Mouse (Mus musculus): ENCODE data around the gene Galt. TPM values are rescaled to one million over a fixed set of nuclear protein-coding genes. Genes with fewer than 3 reads are reported as not detected.
A peak's percentile ranks its signal among the peaks of the same experiment; 100 is the strongest.

Galt gene
- 10 to 100 TPM; 57.7 to 66.1 TPM for total RNA-seq (2021)

GRCm38 (mm10) chr4:41754797-41755337 is at the start of gene Galt:
Gene Galt (plus strand): TSS chr4:41755228.
- no peak for DNase-seq
- intact Hi-C loops (cut with DNase I) = no loop called here

GRCm38 (mm10) chr4:41705922-41706754 is 48.9 kb upstream of the Galt start:
- DNase-seq = no peak
- intact Hi-C loops (cut with DNase I) = loop anchor here (5.0 to 10.0 kb wide), 3 partner anchors 51 to 181 kb away; no protein-coding TSS in a partner anchor

- DNase-seq = peak; percentile 67 to 72
- intact Hi-C loops (cut with DNase I) = loop anchor here (5.0 to 10.0 kb wide), 3 partner anchors 52 to 182 kb away; no protein-coding TSS in a partner anchor
These were observed 48.0 kb upstream of the Galt start for GRCm38 (mm10) chr4:41707011-41707535.

- intact Hi-C loops (cut with DNase I) = loop anchor here (1.0 to 10.0 kb wide), 5 partner anchors 53 to 239 kb away; no protein-coding TSS in a partner anchor
- DNase-seq = peak; percentile 55 to 80
These were observed 46.8 kb upstream of the Galt start for GRCm38 (mm10) chr4:41708192-41708745.

GRCm38 (mm10) chr4:41710229-41710628 is 44.8 kb upstream of the Galt start:
- intact Hi-C loops (cut with DNase I) = no loop called here
- DNase-seq = no peak

GRCm38 (mm10) chr4:41711705-41712375 is 43.2 kb upstream of the Galt start:
- DNase-seq = no peak
- intact Hi-C loops (cut with DNase I) = no loop called here

GRCm38 (mm10) chr4:41712421-41713196 is 42.4 kb upstream of the Galt start:
- DNase-seq = peak; percentile 28 to 48
- intact Hi-C loops (cut with DNase I) = no loop called here

GRCm38 (mm10) chr4:41713197-41714067 is 41.6 kb upstream of the Galt start, which contains the start of gene Rpp25l:
Gene Rpp25l (minus strand): TSS chr4:41713534.
- DNase-seq = peak; percentile 90 to 92
- intact Hi-C loops (cut with DNase I) = no loop called here

GRCm38 (mm10) chr4:41714276-41714675 is 40.8 kb upstream of the Galt start:
- peak; percentile 75 to 83 for DNase-seq
- intact Hi-C loops (cut with DNase I) = no loop called here

- DNase-seq = no peak
- intact Hi-C loops (cut with DNase I) = loop anchor here (1.0 kb wide), 1 partner anchor 22 kb away; no protein-coding TSS in a partner anchor
These were observed 39.9 kb upstream of the Galt start for GRCm38 (mm10) chr4:41715082-41715481.

GRCm38 (mm10) chr4:41715596-41715995 is 39.4 kb upstream of the Galt start:
- DNase-seq = peak; percentile 35 to 61
- intact Hi-C loops (cut with DNase I) = loop anchor here (1.0 kb wide), 1 partner anchor 22 kb away; no protein-coding TSS in a partner anchor

GRCm38 (mm10) chr4:41716834-41717233 is 38.2 kb upstream of the Galt start:
- no peak for DNase-seq
- intact Hi-C loops (cut with DNase I) = no loop called here

GRCm38 (mm10) chr4:41722918-41723351 is 32.1 kb upstream of the Galt start, which contains the start of gene Dctn3:
Gene Dctn3 (minus strand): TSS chr4:41723170.
- DNase-seq = peak; percentile 92 to 94
- intact Hi-C loops (cut with DNase I) = loop anchor here (2.0 kb wide), 1 partner anchor 18 kb away; no protein-coding TSS in a partner anchor

- intact Hi-C loops (cut with DNase I) = no loop called here
- no peak for DNase-seq
These were observed 28.0 kb upstream of the Galt start for GRCm38 (mm10) chr4:41726826-41727621.

GRCm38 (mm10) chr4:41731052-41731765 is 23.8 kb upstream of the Galt start, which contains the start of gene Arid3c:
Gene Arid3c (minus strand): TSS chr4:41731142.
- intact Hi-C loops (cut with DNase I) = no loop called here
- no peak for DNase-seq

- intact Hi-C loops (cut with DNase I) = loop anchor here (1.0 kb wide), 1 partner anchor 22 kb away; no protein-coding TSS in a partner anchor
These were observed 17.3 kb upstream of the Galt start for GRCm38 (mm10) chr4:41737602-41738255.

GRCm38 (mm10) chr4:41738256-41738603 is 16.8 kb upstream of the Galt start:
- intact Hi-C loops (cut with DNase I) = no loop called here
- no peak for DNase-seq

More at GRCm38 (mm10) chr4:41737602-41738255, 17.3 kb upstream of the Galt start:
- DNase-seq = peak; percentile 84 to 89
